Mouse (Mus musculus) c-Kit-positive CD71-positive TER-119-positive erythroid progenitor cells, embryonic 14.5 days (primary cell): ENCODE results near the gene Lig3.

Experiments
- DNase-seq: peaks from one replicate; pipeline ENCODE4 v3.0.0-alpha.2; 2013; ENCODE audit warnings: low spot score

Gene Lig3

GRCm38 (mm10) chr11:82780983-82781903 lies at the start of gene Lig3:
Gene Lig3, plus strand, starts transcription at chr11:82781108.
- peak; percentile 84 for DNase-seq

- DNase-seq = no peak
Measured at GRCm38 (mm10) chr11:82734227-82734626, 46.7 kb upstream of the Lig3 start.

GRCm38 (mm10) chr11:82739006-82739405 lies 41.9 kb upstream of the Lig3 start:
- no peak for DNase-seq

- peak; percentile 65 for DNase-seq
Measured at GRCm38 (mm10) chr11:82746138-82746537, 34.8 kb upstream of the Lig3 start.

- DNase-seq = peak; percentile 41
Measured at GRCm38 (mm10) chr11:82746857-82747366, 34.0 kb upstream of the Lig3 start.

- DNase-seq = no peak
Measured at GRCm38 (mm10) chr11:82752349-82753115, 28.4 kb upstream of the Lig3 start.

- no peak for DNase-seq
Measured at GRCm38 (mm10) chr11:82755919-82756318, 25.0 kb upstream of the Lig3 start.

GRCm38 (mm10) chr11:82762286-82762829 lies 18.6 kb upstream of the Lig3 start:
- DNase-seq = no peak

- no peak for DNase-seq
Measured at GRCm38 (mm10) chr11:82763261-82763660, 17.6 kb upstream of the Lig3 start.

GRCm38 (mm10) chr11:82763742-82764437 lies 17.0 kb upstream of the Lig3 start, which contains the start of the genes Cct6b and Zfp830:
Gene Cct6b, minus strand, starts transcription at chr11:82764321.
Gene Zfp830, plus strand, starts transcription at chr11:82764345.
- DNase-seq = peak; percentile 93

- DNase-seq = no peak
Measured at GRCm38 (mm10) chr11:82764438-82764924, 16.4 kb upstream of the Lig3 start.

- DNase-seq = no peak
Measured at GRCm38 (mm10) chr11:82780134-82780533, 774 bp upstream of the Lig3 start.

- DNase-seq = no peak
Measured at GRCm38 (mm10) chr11:82782197-82782596, 1.3 kb downstream of the Lig3 start.

GRCm38 (mm10) chr11:82783453-82783852 lies 2.5 kb downstream of the Lig3 start:
- no peak for DNase-seq

- DNase-seq = no peak
Measured at GRCm38 (mm10) chr11:82806656-82807055, 25.7 kb downstream of the Lig3 start.

GRCm38 (mm10) chr11:82807370-82807769 lies 26.5 kb downstream of the Lig3 start:
- DNase-seq = no peak

- DNase-seq = no peak
Measured at GRCm38 (mm10) chr11:82808485-82808884, 27.6 kb downstream of the Lig3 start.

- peak; percentile 85 for DNase-seq
Measured at GRCm38 (mm10) chr11:82819350-82819749, 38.4 kb downstream of the Lig3 start.

- no peak for DNase-seq
Measured at GRCm38 (mm10) chr11:82820788-82821456, 40.0 kb downstream of the Lig3 start.

GRCm38 (mm10) chr11:82826818-82827217 lies 45.9 kb downstream of the Lig3 start:
- DNase-seq = no peak
